Mouse (Mus musculus): ENCODE data around the gene Actc1. TPM values are rescaled to one million over a fixed set of nuclear protein-coding genes. Genes with fewer than 3 reads are reported as not detected.

Actc1 gene
- 1,000 to 10,000 TPM in 1 of 2 experiments, 100 to 1,000 TPM in 1; 645 to 2,208 TPM for total RNA-seq (2021)
- long read RNA-seq, experiment 1, transcript Actc1-201 (7 exons, 1,473 nt) = major isoform, 630 of 843 reads
- long read RNA-seq, experiment 1, partial matches to known transcripts = 199 of 843 reads
- long read RNA-seq, experiment 1, other reads (novel, unspliced or antisense) = 14 of 843 reads
- long read RNA-seq, experiment 2, transcript Actc1-201 (7 exons, 1,473 nt) = major isoform, 352 of 428 reads
- long read RNA-seq, experiment 2, partial matches to known transcripts = 67 of 428 reads
- long read RNA-seq, experiment 2, other reads (novel, unspliced or antisense) = 9 of 428 reads

GRCm38 (mm10) chr2:114052696-114053598 is at the start of gene Actc1:
Actc1 (minus strand) TSS chr2:114053548.
- peak; percentile 34 for DNase-seq

- DNase-seq = no peak
Measured at GRCm38 (mm10) chr2:114102471-114102870, 49.1 kb upstream of the Actc1 start.

DNA sequence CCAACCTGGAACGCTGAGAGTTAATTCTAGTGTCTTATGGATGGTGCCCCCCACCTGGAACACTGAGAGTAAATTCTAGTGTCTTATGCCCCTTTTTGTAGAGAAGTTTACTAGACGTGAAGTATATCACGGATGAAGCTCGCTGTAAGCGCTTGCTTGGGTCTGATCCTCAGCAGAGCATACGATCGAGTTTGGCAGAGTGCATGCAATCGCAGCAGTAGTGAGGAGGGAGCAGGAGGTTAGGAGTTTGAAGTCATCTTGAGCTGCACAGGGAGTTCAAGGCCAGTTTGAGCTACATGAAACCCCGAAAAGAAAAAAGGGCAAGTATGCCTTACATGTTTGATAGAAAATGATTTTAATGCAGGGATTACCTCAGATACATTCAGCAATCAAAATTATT is 47.5 kb upstream of the Actc1 start:
- no peak for DNase-seq

- no peak for DNase-seq
Measured at GRCm38 (mm10) chr2:114099816-114100215, 46.5 kb upstream of the Actc1 start.

DNA sequence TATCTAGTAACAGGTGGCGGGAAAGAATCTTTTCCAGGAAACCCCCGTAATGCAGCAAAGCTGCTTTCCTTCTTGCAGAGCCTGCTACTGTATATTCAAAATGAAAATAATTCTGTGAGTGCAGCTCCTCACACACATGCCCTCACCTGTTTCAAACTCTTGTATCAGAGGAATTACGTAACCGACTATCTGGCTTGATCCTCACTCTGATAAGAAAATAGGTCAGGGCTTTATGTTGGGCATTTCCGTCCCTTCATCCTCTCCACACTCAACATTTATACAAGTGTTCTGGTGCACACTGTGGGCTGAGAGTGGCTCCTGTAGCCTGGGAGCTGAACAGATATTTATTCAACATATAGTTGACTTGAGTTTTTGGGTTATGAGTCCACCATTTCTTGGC is 45.8 kb upstream of the Actc1 start:
- DNase-seq = no peak

- no peak for DNase-seq
Measured at GRCm38 (mm10) chr2:114097627-114098026, 44.3 kb upstream of the Actc1 start.

GRCm38 (mm10) chr2:114096570-114096969 is 43.2 kb upstream of the Actc1 start:
- no peak for DNase-seq

GRCm38 (mm10) chr2:114095348-114095747 is 42.0 kb upstream of the Actc1 start:
- DNase-seq = no peak

GRCm38 (mm10) chr2:114094696-114095095 is 41.3 kb upstream of the Actc1 start:
- DNase-seq = no peak

DNA sequence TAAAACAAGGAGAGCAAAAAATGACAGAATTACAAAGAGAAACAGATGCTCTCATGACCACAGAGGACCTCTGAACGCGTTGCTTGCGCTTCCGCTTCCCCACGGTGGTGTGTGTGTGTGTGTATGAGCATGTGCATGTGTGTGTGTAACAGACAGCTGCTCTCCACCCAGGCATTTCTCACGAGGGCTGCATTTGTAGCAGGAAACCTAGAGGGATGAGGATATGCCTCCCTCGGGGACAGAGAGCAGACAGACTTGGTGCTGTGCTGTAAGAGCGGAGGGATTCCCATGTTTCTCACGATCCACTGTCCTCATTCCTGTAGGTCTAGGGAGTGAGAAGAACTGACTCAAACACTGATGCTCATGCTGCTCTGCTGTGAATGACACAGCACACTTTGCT is 40.2 kb upstream of the Actc1 start:
- DNase-seq = no peak

DNA sequence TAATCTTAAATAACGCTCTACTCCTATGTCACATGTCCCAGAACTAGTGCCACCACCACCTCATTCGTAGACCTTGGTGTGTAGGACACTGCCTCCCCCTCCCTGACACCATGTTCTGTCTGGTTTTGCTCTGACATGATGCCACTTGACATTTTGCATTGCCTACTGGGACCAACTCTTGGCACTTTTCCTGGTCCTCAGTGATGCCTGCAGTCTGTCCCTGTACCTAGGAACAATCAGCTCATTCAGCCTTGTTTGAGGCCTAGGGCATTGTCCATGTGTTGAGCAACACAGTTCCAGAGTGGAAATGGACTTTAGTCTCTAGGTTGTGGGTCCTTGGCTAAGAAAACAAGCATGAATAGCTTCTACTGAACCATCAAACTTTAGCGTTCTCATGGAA is 36.5 kb upstream of the Actc1 start:
- no peak for DNase-seq

GRCm38 (mm10) chr2:114087271-114087670 is 33.9 kb upstream of the Actc1 start:
- peak; percentile 18 for DNase-seq

- DNase-seq = no peak
Measured at GRCm38 (mm10) chr2:114071876-114072275, 18.5 kb upstream of the Actc1 start.

DNA sequence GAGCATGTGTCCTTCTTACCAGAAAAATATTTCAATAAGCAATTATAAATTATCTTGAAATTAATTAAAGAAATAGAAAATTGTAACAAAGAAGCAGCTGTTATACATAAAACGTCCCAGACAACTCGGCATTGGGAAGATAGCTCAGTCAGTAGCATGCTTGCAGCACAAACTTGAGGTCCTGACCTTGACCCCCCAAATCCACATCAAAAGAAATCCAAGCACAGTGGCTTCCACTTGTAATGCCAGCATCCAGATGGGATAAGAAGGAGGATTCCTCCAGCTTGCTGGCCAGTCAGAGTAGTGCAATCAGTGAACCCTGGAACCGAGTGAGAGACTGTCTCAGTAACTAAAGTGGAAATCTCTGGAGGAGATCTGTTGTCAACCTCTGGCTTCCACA is 12.9 kb upstream of the Actc1 start:
- DNase-seq = no peak

- DNase-seq = no peak
Measured at GRCm38 (mm10) chr2:114064004-114064403, 10.7 kb upstream of the Actc1 start.

GRCm38 (mm10) chr2:114060071-114060591 is 6.8 kb upstream of the Actc1 start:
- no peak for DNase-seq

GRCm38 (mm10) chr2:114059608-114060007 is 6.3 kb upstream of the Actc1 start:
- DNase-seq = no peak

DNA sequence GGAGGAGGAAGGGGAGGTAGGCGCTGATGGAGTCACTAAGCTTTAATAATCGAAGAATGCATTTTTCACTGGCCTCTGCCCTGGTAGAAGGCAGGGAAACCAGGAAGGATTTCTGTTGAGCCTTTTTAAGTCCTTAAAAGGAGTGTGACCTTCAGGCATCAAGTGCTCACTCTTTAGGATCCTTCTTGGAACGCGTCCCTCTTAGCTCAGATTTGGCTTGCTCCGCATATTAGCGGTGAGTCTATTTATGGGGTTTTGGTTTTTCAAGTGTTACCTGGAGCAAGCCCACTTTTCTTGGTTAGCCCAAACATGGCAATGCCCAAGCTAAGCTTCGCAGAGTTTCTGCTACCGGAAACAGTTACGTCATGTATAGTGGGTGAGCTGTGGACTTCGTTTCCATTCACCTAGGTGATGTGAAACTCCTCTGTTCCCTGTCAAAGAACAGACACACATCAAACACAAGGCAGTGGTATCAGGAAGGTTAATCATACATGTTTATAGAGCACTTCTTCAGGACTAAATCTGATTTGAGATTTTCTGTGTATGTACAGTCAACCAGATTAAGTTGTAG is 5.0 kb upstream of the Actc1 start:
- DNase-seq = no peak

- DNase-seq = peak; percentile 69
Measured at GRCm38 (mm10) chr2:114057303-114057853, 4.0 kb upstream of the Actc1 start.

DNA sequence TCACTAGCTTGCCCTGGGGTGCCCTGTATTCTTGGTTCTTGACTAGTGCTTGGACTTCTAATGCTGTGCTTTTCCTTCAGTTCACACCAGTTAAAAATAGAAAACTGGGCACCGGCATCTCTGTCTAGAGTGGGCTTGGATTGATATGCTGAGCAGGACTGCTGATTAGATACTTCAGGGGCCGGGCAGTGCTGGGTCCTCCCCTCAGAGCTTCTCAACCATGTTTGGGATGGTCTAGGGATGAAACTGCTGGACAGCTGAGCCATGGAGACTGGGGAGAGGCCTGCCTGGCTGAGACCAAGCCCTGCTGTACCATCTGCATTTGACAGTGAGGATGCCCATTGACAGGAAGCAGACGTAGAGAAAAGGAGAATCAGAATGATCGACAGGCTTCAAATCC is 781 bp upstream of the Actc1 start:
- DNase-seq = no peak

- no peak for DNase-seq
Measured at GRCm38 (mm10) chr2:114051871-114052241, 1.5 kb downstream of the Actc1 start.

DNA sequence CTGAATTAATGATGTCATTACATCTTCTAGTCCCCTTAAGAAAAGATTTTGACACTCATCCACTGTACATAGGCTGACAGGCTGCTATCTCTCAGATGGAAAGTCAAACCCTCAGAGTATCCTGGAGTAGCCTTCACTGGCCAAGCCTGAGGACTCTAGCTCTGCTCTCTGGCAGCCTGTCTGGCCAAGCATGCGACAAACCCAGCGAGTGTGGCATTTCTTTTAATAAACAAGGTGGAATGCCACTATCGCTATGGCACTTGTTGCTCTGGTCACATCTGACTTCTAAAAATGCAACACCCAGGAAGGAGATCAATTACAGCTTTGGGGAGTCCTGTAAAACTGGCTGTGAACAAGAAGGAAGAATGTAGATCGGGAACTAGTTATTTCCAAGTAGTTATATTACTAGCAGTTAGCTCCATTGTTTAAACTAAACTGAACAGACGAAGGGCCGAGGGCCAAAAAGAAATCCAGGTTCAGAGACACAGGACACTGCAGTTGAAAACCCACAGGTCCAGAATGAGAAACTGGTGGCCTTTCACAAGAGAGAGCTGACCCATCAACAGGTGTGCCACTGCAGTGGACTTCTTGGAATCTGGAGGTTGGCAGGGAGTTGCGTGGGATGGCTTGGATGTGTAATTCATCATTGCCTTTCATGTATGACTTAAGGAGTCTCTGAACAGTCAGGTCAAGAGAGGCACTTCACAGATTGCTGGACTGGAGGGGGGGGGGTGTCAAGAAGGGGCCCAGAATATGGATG is 2.1 kb downstream of the Actc1 start:
- peak; percentile 32 for DNase-seq

All from gastrocnemius, postnatal 25 days (tissue).